Mouse (Mus musculus): Measurements from ENCODE around the gene Myog. TPM values are rescaled to one million over a fixed set of nuclear protein-coding genes. Genes with fewer than 3 reads are reported as not detected.

The Myog gene
- polyA plus RNA-seq, 1 experiment from 2014 or later: 35.7 TPM

DNA sequence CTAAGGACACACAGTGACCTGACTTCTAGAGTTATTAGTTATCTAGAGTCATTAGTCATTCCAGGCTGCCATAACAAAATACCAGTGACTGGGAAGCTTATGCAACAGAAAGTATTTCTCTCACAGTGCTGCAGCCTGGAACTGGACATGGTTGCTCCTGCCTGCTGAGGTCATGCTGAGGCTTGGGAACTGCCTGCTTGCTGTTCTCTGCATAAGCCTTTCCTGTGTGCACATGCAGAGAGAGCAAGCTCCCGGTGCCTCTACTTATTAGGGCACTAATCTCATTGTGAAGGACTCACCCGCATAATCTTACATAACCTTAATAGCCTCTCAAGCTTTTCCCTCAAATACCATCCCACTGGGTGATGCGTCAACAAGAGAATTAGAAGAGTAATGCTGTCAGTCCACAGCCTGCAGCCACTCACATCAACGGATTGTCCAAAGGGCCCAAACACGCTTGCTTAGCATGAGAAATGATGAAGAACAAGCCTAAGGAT, 17.0 kb upstream of the Myog start:
- Histone ChIP-seq H3K9ac (no peak overlapping the region), H3K4me3 (no peak overlapping the region), H3K4me2 (replicated peaks) (no peak overlapping the region), H3K9me3 (no peaks in the 10 kb centered on the region), H3K36me3 (no peaks in the 10 kb centered on the region), H3K27ac (no peak overlapping the region), H3K4me1 (no peaks in the 10 kb centered on the region), H3K27me3 (replicated peaks) (no peaks in the 10 kb centered on the region)
- no peak for ATAC-seq (ENCODE audit: low FRiP score, low read depth)
- 72% methylated on average over 5 of the region's 5 CpGs for WGBS

DNA sequence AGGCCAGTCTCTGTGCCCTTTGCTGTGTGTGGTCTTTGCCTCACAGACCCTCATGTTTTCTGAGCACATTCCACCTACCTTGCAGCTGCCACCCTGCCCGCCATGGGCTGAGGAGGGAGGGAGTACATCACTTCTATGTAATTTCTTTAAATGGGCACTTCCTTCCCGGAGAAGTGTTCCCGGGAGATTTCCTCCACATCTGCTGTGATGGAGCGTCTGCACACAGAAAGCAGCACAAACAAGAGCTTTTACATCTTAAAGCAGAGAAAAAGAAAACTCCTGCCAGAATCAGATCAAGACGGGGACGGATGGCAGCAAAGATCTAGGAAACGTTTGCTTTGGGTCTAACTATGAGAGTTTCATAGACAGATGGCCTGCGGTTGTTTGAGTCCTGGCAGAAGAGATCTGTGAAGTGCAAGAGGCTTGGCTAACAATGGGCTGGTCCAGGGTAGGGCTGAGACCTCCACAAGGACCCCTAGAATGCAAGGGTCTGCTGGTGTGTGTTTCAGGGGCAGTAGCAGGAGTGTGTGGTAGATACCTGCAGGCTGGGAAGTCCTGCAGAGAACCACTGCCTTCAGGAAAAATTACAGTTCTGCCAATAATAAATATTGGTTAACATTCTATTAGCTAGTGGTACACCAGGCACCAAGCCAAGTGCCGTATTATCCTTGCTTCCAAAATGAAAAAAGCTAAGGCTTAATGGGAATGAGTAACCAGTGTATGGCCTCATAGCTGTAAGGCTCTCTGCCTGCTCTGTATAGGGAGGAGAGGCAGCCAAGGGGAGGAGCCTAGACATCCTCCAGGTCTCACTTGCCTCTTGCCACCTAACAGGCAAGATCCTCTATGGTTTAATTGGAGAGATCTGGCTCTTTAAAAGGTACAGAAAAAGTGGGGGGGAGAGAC, 16.0 kb upstream of the Myog start:
- Histone ChIP-seq H3K4me3 (no peak overlapping the region), H3K4me1 (no peaks in the 10 kb centered on the region), H3K9me3 (no peaks in the 10 kb centered on the region), H3K27ac (no peak overlapping the region), H3K9ac (no peak overlapping the region), H3K27me3 (replicated peaks) (no peaks in the 10 kb centered on the region), H3K4me2 (replicated peaks) (no peak overlapping the region), H3K36me3 (no peaks in the 10 kb centered on the region)
- ATAC-seq (ENCODE audit: low FRiP score, low read depth): 0 out of 2 replicates have a peak, but pooled peaks have one; percentile 29
- WGBS: 59% methylated on average over 9 of the region's 9 CpGs

DNA sequence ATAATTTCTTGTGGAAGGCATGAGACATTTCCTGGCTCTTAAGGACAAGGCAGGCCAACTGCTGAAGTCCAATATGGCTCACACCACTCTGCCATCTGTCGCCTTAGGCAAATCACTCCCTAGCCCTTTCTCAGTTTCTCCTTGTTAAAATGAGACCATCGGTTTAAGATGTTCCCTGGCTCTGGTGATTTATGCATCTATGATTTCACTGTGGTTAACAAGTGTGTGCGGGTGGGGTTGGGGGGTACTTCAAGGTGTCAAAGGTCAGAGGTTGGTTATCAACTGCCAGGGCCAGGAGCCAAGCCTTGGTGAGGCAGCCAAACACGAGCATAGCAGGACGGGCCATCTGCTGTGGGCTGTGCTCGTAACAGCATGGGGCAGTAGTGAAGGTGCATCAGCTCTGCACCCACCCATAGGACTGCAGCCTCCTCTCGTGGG, 15.3 kb upstream of the Myog start:
- H3K27ac ChIP-seq: no peak overlapping the region
- H3K9me3 ChIP-seq: no peaks in the 10 kb centered on the region
- 71% methylated on average over 7 of the region's 7 CpGs for WGBS
- H3K4me2 ChIP-seq (replicated peaks): no peak overlapping the region
- no peaks in the 10 kb centered on the region for H3K27me3 ChIP-seq (replicated peaks)
- no peak for ATAC-seq (ENCODE audit: low FRiP score, low read depth)
- no peaks in the 10 kb centered on the region for H3K36me3 ChIP-seq
- H3K4me3 ChIP-seq: no peak overlapping the region
- no peaks in the 10 kb centered on the region for H3K4me1 ChIP-seq
- H3K9ac ChIP-seq: no peak overlapping the region

DNA sequence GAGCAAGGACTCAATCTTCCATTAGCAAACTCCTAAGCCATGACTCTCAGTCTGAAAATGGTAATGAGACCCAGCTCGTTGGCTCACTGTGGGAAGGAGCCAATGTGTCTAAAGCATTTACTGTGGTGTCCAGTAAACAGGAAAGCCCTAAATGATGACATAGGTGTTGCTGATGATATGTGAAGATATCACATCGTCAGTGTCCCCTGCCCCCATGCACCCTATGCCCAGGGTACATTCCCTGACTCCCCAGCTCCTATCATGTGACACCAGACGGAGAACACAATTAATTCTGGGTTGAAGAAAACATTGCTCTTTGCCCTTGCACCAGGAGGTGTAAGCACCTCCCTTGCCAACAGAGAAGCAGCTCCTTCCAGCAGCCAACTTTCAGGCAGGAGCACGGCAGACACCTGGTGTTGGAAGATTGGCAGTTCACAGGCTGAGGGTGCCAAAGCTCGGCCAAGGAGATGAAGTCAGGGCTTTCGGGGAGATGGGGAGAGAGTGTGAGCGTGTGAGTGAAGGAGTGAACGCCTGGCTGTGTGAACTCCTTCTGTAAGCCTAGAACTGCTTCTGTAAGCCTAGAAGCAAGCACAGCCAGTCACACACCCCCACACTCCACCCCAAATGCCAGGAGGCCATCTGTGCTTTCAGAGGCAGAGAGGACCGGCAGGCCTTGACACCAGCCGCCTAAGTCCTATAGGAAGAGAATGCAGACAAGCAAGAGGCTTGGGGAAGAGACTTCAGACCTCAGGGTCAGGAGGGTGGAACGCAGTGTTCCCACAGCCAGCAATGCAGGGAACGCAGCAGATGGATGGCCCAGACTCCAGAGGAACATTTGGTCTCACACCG, 13.9 kb upstream of the Myog start:
- H3K9me3 ChIP-seq: no peaks in the 10 kb centered on the region
- no peaks in the 10 kb centered on the region for H3K27me3 ChIP-seq (replicated peaks)
- H3K4me1 ChIP-seq: no peaks in the 10 kb centered on the region
- H3K36me3 ChIP-seq: no peaks in the 10 kb centered on the region
- 76% methylated on average over 13 of the region's 13 CpGs for WGBS
- H3K4me3 ChIP-seq: no peak overlapping the region
- H3K4me2 ChIP-seq (replicated peaks): no peak overlapping the region
- no peak overlapping the region for H3K27ac ChIP-seq
- no peak for ATAC-seq (ENCODE audit: low FRiP score, low read depth)
- H3K9ac ChIP-seq: no peak overlapping the region

DNA sequence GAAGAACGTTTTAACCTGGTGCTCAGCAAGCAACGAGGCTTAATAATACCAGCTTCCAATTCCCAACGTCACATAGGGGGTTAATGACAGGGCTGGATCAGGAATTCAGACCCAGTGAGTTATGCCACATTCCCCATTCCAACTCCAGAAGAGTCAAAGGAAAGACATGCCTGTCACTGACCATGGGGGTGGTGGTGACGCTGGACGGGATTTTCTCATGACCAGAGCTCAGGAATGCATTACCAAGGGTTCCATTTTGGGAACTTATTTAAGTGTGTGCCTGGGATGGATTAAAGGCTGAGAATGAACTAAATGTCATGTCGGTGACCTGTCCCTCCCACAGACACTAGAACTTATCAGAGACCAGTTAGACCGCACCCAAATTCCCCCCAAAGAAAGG, 13.0 kb upstream of the Myog start:
- no peaks in the 10 kb centered on the region for H3K27me3 ChIP-seq (replicated peaks)
- H3K9me3 ChIP-seq: no peaks in the 10 kb centered on the region
- 89% methylated on average over 7 of the region's 7 CpGs for WGBS
- no peaks in the 10 kb centered on the region for H3K36me3 ChIP-seq
- H3K4me1 ChIP-seq: no peaks in the 10 kb centered on the region
- ATAC-seq (ENCODE audit: low FRiP score, low read depth): no peak
- H3K4me2 ChIP-seq (replicated peaks): no peak overlapping the region
- no peak overlapping the region for H3K27ac ChIP-seq
- no peak overlapping the region for H3K9ac ChIP-seq
- no peak overlapping the region for H3K4me3 ChIP-seq

DNA sequence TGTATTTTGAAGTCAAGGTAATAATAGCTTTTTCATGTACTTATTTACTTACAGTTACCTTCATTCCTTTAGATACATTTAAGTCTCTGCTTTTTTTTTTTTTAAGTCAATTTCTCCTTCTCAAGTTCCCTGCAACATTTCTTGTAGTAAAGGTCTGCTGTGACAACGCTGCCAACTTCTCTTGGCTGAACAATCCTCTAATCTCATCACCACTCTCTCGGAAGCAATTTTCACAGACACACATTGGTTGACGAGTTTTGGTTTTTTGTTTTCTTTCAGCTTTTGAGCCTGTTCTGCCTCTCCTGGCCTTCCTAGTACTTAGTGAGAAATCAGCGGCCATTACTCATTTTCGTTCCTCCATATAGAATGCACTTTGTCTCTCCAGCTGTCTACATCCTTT, 9.6 kb upstream of the Myog start:
- no peak overlapping the region for H3K4me3 ChIP-seq
- no peak for ATAC-seq (ENCODE audit: low FRiP score, low read depth)
- no peaks in the 10 kb centered on the region for H3K9me3 ChIP-seq
- H3K27me3 ChIP-seq (replicated peaks): no peaks in the 10 kb centered on the region
- no peak overlapping the region for H3K27ac ChIP-seq
- no peak overlapping the region for H3K4me2 ChIP-seq (replicated peaks)
- whole genome bisulfite sequencing: 90% methylated on average over 5 of the region's 5 CpGs
- no peak overlapping the region for H3K9ac ChIP-seq
- H3K4me1 ChIP-seq: no peaks in the 10 kb centered on the region
- no peaks in the 10 kb centered on the region for H3K36me3 ChIP-seq

DNA sequence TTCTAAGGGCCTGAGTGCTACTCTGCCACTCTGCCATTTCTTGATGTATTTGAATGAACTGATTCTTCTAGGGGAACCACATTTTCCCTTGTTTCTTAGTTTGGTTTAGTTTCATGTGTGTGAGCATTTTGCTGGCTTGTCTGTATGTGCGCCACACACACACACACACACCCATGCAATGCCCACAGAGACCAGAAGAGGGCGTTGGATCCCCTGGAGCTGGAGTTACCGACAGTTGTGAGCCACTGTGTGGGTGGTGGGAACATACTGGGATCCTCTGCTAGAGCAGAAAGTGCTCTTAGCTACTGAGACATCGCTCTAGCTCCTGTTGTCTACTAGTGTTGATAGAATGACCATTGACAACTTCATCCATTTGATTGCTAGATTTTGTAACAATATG, 8.2 kb upstream of the Myog start:
- no peak overlapping the region for H3K9ac ChIP-seq
- no peak overlapping the region for H3K27ac ChIP-seq
- no peaks in the 10 kb centered on the region for H3K27me3 ChIP-seq (replicated peaks)
- H3K9me3 ChIP-seq: no peaks in the 10 kb centered on the region
- no peak overlapping the region for H3K4me2 ChIP-seq (replicated peaks)
- no peak for ATAC-seq (ENCODE audit: low FRiP score, low read depth)
- H3K36me3 ChIP-seq: no peaks in the 10 kb centered on the region
- H3K4me3 ChIP-seq: no peak overlapping the region
- 76% methylated on average over 4 of the region's 4 CpGs for WGBS
- H3K4me1 ChIP-seq: no peaks in the 10 kb centered on the region

DNA sequence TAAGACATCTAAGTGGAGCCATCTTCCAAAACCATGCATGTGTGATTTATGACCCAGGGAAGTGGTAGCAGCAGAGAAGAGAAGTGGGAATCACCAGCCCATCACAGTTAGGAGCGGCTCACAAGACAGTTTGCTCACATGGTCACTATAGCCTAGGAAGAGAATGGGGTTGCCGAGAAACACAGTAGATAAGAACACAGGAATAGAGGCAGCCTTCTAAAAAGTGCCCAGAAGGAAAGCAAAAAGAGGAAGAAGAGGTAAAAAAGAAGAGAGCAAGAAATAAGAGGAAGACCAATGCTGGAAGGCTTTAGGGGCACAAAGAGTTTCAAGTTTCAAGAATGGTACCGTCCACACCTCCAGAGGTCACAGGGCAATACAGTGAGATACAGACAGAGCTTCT, 7.4 kb upstream of the Myog start:
- no peak for ATAC-seq (ENCODE audit: low FRiP score, low read depth)
- H3K4me2 ChIP-seq (replicated peaks): no peak overlapping the region
- H3K4me3 ChIP-seq: no peak overlapping the region
- H3K27me3 ChIP-seq (replicated peaks): no peaks in the 10 kb centered on the region
- H3K9me3 ChIP-seq: no peaks in the 10 kb centered on the region
- WGBS: 78% methylated on average over 3 of the region's 3 CpGs
- no peak overlapping the region for H3K27ac ChIP-seq
- no peaks in the 10 kb centered on the region for H3K36me3 ChIP-seq
- H3K9ac ChIP-seq: no peak overlapping the region
- H3K4me1 ChIP-seq: no peaks in the 10 kb centered on the region

DNA sequence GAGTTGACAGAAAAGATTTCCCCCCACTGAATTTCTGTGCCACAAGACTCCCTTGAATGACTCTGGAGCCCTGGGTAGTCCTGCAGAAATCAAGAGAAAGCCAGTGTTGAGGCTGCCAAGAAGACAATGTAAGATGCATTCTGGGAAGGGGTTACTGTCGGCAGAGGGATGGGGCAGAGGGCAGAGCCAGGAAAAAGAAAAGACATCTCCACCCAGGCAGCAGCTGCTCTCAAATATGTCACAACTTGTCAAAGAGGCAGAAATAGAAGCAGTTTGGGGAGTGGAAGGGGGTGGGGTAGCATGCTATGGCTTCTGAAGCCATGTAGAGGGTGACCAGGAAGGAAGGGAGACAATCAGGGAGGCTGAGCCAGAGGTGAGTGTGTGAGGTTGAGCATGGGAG, 6.7 kb upstream of the Myog start:
- Histone ChIP-seq H3K9ac (no peak overlapping the region), H3K4me2 (replicated peaks) (no peak overlapping the region), H3K27ac (no peak overlapping the region), H3K4me1 (no peaks in the 10 kb centered on the region), H3K27me3 (replicated peaks) (no peaks in the 10 kb centered on the region), H3K4me3 (no peak overlapping the region), H3K9me3 (no peaks in the 10 kb centered on the region), H3K36me3 (no peaks in the 10 kb centered on the region)
- 62% methylated on average over 1 of the region's 1 CpGs for WGBS
- ATAC-seq (ENCODE audit: low FRiP score, low read depth): no peak

DNA sequence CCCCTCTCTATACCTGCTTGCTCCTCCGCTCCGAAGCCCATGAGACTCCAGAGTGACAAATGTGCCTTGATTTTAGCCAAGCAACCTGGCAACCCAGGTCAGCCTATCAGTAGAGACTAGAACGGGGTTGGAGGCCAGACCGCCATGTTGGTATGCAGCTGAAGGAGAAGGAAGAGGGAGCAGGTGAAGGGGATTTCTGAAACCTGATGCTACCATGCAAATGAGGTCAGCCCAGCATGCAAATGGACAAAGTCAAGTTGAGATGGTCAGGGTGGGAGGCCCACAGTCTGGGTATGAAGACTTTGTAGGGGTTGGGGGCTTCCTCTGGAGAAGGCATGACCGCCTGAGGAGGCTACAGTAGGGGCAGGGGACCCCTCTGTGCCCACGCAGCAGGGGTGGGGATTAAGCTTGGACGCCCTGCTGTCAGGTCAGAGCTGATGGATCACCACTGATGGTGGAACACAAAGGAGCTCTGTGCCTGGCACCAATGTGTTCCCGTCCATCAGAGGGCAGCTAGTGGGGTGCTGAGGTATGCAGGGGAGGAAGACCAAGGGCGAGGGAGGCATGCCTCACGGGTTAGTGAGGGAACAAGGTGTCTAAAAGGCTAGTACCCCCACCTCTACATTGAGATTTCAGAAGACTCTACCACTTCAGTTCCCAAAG, 4.2 kb upstream of the Myog start:
- H3K27me3 ChIP-seq (replicated peaks): no peaks in the 10 kb centered on the region
- no peaks in the 10 kb centered on the region for H3K9me3 ChIP-seq
- no peak overlapping the region for H3K4me3 ChIP-seq

DNA sequence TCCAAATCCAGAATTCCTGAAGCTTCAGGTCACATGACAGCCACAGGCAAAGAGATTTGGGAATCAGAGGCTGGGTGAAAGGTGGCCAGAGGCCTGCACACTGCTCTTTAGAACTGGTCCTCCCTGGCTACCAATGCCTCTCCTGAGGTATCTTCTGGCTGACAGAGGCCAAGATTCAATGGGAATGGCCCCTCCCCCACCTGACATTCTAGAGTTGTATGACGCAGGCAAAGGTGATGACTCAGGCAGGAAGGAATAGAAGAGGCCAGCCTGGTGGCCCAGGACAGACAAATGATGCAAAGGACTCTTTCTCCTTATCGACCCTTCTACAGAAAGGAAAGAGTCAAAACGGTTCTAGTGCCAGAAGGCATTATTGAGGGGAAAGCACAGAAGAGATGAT, 1.6 kb upstream of the Myog start:
- ATAC-seq (ENCODE audit: low FRiP score, low read depth): no peak
- Histone ChIP-seq H3K4me1 (peaks cover 14% of the 10 kb centered on the region), H3K9me3 (no peaks in the 10 kb centered on the region), H3K27me3 (replicated peaks) (no peaks in the 10 kb centered on the region), H3K9ac (no peak overlapping the region), H3K4me2 (replicated peaks) (no peak overlapping the region), H3K27ac (no peak overlapping the region), H3K36me3 (no peaks in the 10 kb centered on the region), H3K4me3 (no peak overlapping the region)
- WGBS: 74% methylated on average over 3 of the region's 3 CpGs

More for the DNA sequence above, 4.2 kb upstream of the Myog start:
- no peak overlapping the region for H3K9ac ChIP-seq
- no peak overlapping the region for H3K4me2 ChIP-seq (replicated peaks)
- no peak for ATAC-seq (ENCODE audit: low FRiP score, low read depth)
- H3K4me1 ChIP-seq: no peaks in the 10 kb centered on the region; the same call in 1 of the 2 replicates
- no peak overlapping the region for H3K27ac ChIP-seq
- H3K36me3 ChIP-seq: no peaks in the 10 kb centered on the region
- 55% methylated on average over 10 of the region's 10 CpGs for WGBS

DNA sequence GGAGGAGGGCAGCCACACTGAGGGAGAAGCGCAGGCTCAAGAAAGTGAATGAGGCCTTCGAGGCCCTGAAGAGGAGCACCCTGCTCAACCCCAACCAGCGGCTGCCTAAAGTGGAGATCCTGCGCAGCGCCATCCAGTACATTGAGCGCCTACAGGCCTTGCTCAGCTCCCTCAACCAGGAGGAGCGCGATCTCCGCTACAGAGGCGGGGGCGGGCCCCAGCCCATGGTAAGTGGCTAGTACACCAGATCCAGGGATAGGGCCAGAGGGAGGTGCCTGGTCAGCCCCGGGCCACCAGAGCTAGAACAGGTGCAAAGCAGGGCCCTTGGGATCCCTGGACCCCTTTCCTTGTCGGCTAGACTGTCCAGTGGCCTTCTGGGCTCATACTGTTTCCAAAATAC, 511 bp downstream of the Myog start:
- Histone ChIP-seq H3K9ac (no peak overlapping the region), H3K4me1 (peaks cover 14% of the 10 kb centered on the region), H3K27ac (no peak overlapping the region), H3K27me3 (replicated peaks) (no peaks in the 10 kb centered on the region), H3K36me3 (no peaks in the 10 kb centered on the region), H3K4me3 (no peak overlapping the region), H3K9me3 (no peaks in the 10 kb centered on the region), H3K4me2 (replicated peaks) (no peak overlapping the region)
- WGBS: 94% methylated on average over 13 of the region's 13 CpGs
- ATAC-seq (ENCODE audit: low FRiP score, low read depth): no peak
